In the genomic region with DNA sequence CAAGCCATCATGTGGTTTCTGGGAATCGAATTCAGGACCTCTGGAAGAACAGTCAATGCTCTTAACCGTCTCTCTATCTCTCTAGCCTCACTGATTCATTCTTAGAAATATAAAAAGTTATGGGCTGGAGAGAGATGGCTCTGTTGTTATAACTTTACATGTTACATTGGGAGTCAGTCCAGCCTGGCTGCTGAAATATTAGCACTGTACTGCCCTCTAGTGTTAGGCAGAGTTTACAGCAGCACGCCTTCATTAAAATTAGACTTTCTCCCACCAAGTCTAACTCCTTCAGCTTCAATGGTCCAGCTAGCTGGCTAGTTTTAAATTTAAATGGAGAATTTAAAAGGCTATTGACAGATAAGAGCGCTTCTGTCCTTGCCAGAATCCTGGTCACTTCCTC, we compare ENCODE assay signal across 7 mouse cellular contexts. TPM values are rescaled to one million over a fixed set of nuclear protein-coding genes. Genes with fewer than 3 reads are reported as not detected.
A peak's percentile ranks its signal among the peaks of the same experiment; 100 is the strongest.
DNase-seq lines count a peak whose midpoint lies in the region; ATAC-seq and TF ChIP-seq lines count a peak whose summit lies in the region.

No protein-coding gene starts in this region.

- no peak for TF ChIP-seq POLR2A in lung, adult 2 months (IDR thresholded peaks at IDR 0.05; ENCODE audit: borderline replicate concordance, extremely low read depth, low read depth, low read length)

- no peak overlapping the region for H3K4me3 ChIP-seq in layer of hippocampus, adult 2 months
- H3K4me3 ChIP-seq in lung, adult 2 months (replicated peaks; ENCODE audit: extremely low read depth, low read depth, low read length): no peak overlapping the region

- peak; percentile 93 for TF ChIP-seq CTCF in layer of hippocampus, adult 2 months (conservative IDR thresholded peaks at IDR 0.05)
- TF ChIP-seq CTCF in lung, adult 2 months (IDR thresholded peaks at IDR 0.05; ENCODE audit: insufficient read depth, low read length): peak; percentile 48; the same call in 1 of the 2 replicates

- WGBS in lung, adult 2 months: 7% methylated on average over 4 of the region's 4 CpGs

- no peaks in the 10 kb centered on the region for H3K4me1 ChIP-seq in lung, adult 2 months (ENCODE audit: control insufficient read depth, insufficient read depth, low read length)

- peak in 1 of 2 experiments; percentile 55 for DNase-seq in layer of hippocampus, adult 2 months (ENCODE audit: low spot score in 2 of 2)
- DNase-seq in layer of hippocampus, adult 9-11 months: no peak
- DNase-seq in MN1 (ENCODE audit: low spot score): peak; percentile 48
- DNase-seq in lung, adult 2 months: no peak
- DNase-seq in thymus, postnatal 4 days: peak; percentile 24

- peak; percentile 66 for ATAC-seq in CD4-positive, CD25-positive, alpha-beta regulatory T cell, adult 4 months
- ATAC-seq in erythroblast, adult 5-6 weeks (replicated peaks; ENCODE audit: low FRiP score, poor library complexity, severe bottlenecking): peak; percentile 74

- H3K27ac ChIP-seq in layer of hippocampus, adult 2 months: no peak overlapping the region

RNA-seq across cellular contexts. Expression of a gene that starts 7.8 kb away (rescaled TPM):
- total RNA-seq in layer of hippocampus, adult 2 months (2021): 10 to 100 TPM; 10.9 to 12.5 TPM
- 10 to 100 TPM; 33.4 to 48.8 TPM for polyA plus RNA-seq in CD4-positive, CD25-positive, alpha-beta regulatory T cell, adult 4 months (2017; shearing (Covaris generic))
- total RNA-seq in erythroblast, adult 5-6 weeks (2015; ENCODE audit: low replicate concordance): 37.2 and 48.2 TPM in 2 replicates
- 40.9 and 85.6 TPM in 2 replicates for total RNA-seq in erythroblast, adult 5-6 weeks (2017; ENCODE audit: low replicate concordance)
- 6.4 and 11.7 TPM in 2 replicates for polyA plus RNA-seq in lung, adult 2 months (2012; rRNA removed)

RNA-seq across cellular contexts. Expression of a gene that starts 27.0 kb away (rescaled TPM):
- 10 to 100 TPM; 33.5 to 35.0 TPM for total RNA-seq in layer of hippocampus, adult 2 months (2021)
- polyA plus RNA-seq in CD4-positive, CD25-positive, alpha-beta regulatory T cell, adult 4 months (2017; shearing (Covaris generic)): 10 to 100 TPM; 12.1 to 12.7 TPM
- total RNA-seq in erythroblast, adult 5-6 weeks (2015; ENCODE audit: low replicate concordance): 10.2 and 17.3 TPM in 2 replicates
- total RNA-seq in erythroblast, adult 5-6 weeks (2017; ENCODE audit: low replicate concordance): 11.6 and 21.5 TPM in 2 replicates
- 13.1 and 23.7 TPM in 2 replicates for polyA plus RNA-seq in lung, adult 2 months (2012; rRNA removed)

Comparison
In these comparisons a context has a peak if more than half of its experiments do, and no peak if none do; other contexts are left out.
1. DNase-seq: peak in MN1 (single experiment) and thymus, postnatal 4 days (single experiment); none in layer of hippocampus, adult 9-11 months (single experiment) and lung, adult 2 months (single experiment).